Mouse (Mus musculus) thymus, adult 2 months (tissue): Measurements from ENCODE around the gene Rpap3.

Experiments
- CTCF ChIP-seq: fragments of 200-500 bp; IDR thresholded peaks from 2 replicates; pipeline ENCODE4 v1.5.1; 2012; ENCODE audit warnings: mild to moderate bottlenecking, control low read depth, low read length, moderate library complexity, borderline replicate concordance; ENCODE audit not compliant: control insufficient read depth, poor library complexity, insufficient read depth; ENCODE audit errors: extremely low read depth
- POLR2A ChIP-seq: fragments of 200-500 bp; IDR thresholded peaks from 2 replicates; pipeline ENCODE4 v1.6.1; 2012; ENCODE audit warnings: mild to moderate bottlenecking, low read length, control low read depth, moderate library complexity; ENCODE audit not compliant: control insufficient read depth, poor library complexity, insufficient read depth; ENCODE audit errors: extremely low read depth

GRCm38 (mm10) chr15:97675927-97676326 is 29.7 kb downstream of the Rpap3 start:
- no peak for TF ChIP-seq CTCF
- no peak for TF ChIP-seq POLR2A
